Mouse (Mus musculus) bone marrow, adult 2 months (tissue): Measurements from ENCODE around the gene Optc. TPM values are rescaled to one million over a fixed set of nuclear protein-coding genes. Genes with fewer than 3 reads are reported as not detected.

ENCODE experiments used
- H3K27ac ChIP-seq: fragments of 200-500 bp; 2 replicates; pipeline ENCODE4 v1.5.1; 2012; ENCODE audit warnings: low read depth, mild to moderate bottlenecking, control low read depth, inconsistent platforms, low read length; ENCODE audit not compliant: control insufficient read depth, poor library complexity, insufficient read depth
- H3K4me1 ChIP-seq: fragments of 200-500 bp; 2 replicates; pipeline ENCODE4 v1.6.1; 2011; ENCODE audit warnings: low read length; ENCODE audit not compliant: control insufficient read depth, insufficient read depth
- H3K4me3 ChIP-seq: fragments of 200-500 bp; replicated peaks from 2 replicates; pipeline ENCODE3; 2011; ENCODE audit warnings: mild to moderate bottlenecking, low read depth, low read length, control low read depth; ENCODE audit not compliant: control insufficient read depth
- CTCF ChIP-seq: fragments of 200-500 bp; IDR thresholded peaks from 2 replicates; pipeline ENCODE4 v1.5.1; 2011; ENCODE audit warnings: low read length, control low read depth; ENCODE audit not compliant: control insufficient read depth, insufficient read depth
- POLR2A ChIP-seq: fragments of 200-500 bp; IDR thresholded peaks from 2 replicates; pipeline ENCODE4 v1.6.1; 2011; ENCODE audit warnings: low read depth, mild to moderate bottlenecking, control low read depth, low read length, borderline replicate concordance; ENCODE audit not compliant: control insufficient read depth
- WGBS: fragments of 180-500 bp; shearing (Covaris S2); methylation state at CpG from one replicate; pipeline ENCODE4 v1.1.7; 2018; 5-methylcytosine and 5-hydroxymethylcytosine counted together
- polyA plus RNA-seq: library from polyadenylated mRNA; stranded (reverse); fragments of >200 nt; gene quantifications from 2 replicates; pipeline ENCODE4 v1.2.4, GENCODE M21; 2011; ENCODE audit warnings: low replicate concordance; ENCODE audit not compliant: missing spikeins, insufficient read depth, insufficient read length

Optc gene
- polyA plus RNA-seq, 1 experiment, result not detected

DNA sequence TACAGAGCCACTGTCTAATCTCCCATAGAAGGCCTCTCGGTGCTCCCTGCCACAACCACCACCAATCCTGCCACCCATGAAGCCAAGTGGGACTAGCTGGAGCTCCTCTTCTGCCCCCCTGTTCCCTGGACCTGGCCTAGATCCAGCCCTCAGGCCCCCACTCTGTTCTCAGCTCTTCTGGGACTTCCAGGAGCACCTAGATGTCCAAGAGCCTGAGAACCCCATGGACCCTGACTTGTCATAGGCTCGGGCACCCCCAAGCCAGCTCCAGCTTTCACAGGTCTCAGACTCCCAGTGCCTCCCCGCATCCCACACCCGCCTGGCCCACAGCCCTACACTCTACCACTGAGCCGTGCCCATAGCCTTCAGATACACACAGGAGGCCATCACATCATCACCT, 15.3 kb upstream of the Optc start:
- H3K27ac ChIP-seq, result no peak overlapping the region
- H3K4me3 ChIP-seq, result no peak overlapping the region
- TF ChIP-seq CTCF (no peak), POLR2A (no peak)
- no peaks in the 10 kb centered on the region for H3K4me1 ChIP-seq
- WGBS, result 78% methylated on average over 5 of the region's 5 CpGs

DNA sequence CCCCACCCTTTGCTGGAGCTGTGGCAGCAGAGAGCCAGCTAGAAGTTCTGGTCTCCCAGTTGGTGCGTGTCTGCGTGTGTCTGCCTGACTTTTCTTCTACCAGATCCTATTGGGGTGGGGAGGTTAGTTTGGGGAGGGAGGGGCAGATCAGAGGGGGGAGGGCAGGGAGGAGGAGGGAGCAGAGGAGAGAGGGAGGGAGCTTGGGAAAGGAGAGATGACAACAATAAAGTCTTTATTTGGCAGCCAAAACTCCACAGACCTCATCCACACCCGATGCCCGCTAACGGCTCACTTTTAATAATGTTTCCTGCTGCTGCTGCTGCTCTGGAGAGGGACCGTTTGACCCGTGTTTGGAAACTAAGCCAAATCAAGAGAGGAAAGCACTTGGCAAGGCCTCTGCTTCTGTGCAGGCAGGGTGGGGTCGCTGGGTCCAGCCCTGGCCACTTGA, 13.5 kb upstream of the Optc start, which contains the start of gene Prelp:
Gene Prelp, minus strand, starts transcription at position 111 of the 448 bp plus-strand sequence.
- no peak within 1 kb of the TSS for H3K27ac ChIP-seq
- no peak for TF ChIP-seq POLR2A
- TF ChIP-seq CTCF, result no peak
- H3K4me3 ChIP-seq, result no peak within 1 kb of the TSS
- WGBS, result 35% methylated on average over 8 of the region's 8 CpGs
- H3K4me1 ChIP-seq, result no peaks in the 10 kb centered on the region

DNA sequence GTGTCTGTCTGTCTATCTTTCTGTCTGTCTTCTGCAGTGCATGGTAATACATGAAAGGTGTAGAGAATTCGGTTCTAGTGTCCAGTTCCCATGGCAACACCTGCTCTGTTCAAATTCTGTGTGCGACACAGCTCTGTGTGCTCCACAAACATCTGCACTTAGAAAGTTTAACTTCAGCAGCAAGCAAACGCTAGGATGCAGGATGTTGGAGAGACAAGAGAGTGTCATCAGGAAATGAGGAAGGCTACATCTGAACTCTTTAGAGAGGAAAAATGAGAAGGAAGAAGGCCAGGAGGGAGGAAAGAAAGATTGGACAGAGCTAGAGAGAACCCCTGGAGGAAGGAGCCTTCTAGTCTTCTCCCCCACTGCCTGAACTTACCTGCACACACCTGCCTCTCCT, 13.1 kb upstream of the Optc start:
- H3K27ac ChIP-seq, result no peak overlapping the region
- no peak for TF ChIP-seq POLR2A
- TF ChIP-seq CTCF, result no peak
- 47% methylated on average over 3 of the region's 3 CpGs for WGBS
- H3K4me3 ChIP-seq, result no peak overlapping the region
- no peaks in the 10 kb centered on the region for H3K4me1 ChIP-seq

DNA sequence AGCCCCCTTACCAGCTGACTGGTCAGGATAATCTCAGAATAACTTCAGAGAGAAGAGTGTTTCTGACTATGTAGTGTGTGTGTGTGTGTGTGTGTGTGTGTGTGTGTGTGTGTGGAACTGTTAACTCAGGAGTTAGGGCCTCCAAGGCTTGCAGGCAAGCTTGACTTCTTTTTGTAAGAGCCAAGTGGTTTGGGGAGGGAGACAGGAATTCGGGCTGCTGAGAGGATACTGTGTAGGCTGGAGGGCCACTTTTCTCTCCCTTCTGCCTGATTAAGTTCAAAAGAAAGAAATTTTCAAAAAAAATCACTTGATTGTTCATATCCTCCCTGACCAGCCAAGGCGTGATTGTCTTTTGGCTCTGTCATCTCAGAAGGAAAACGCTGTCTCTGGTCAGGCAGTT, 12.6 kb upstream of the Optc start:
- H3K4me1 ChIP-seq, result no peaks in the 10 kb centered on the region
- H3K27ac ChIP-seq, result no peak overlapping the region
- TF ChIP-seq CTCF, result no peak
- no peak for TF ChIP-seq POLR2A
- H3K4me3 ChIP-seq, result no peak overlapping the region
- 68% methylated on average over 3 of the region's 3 CpGs for WGBS

DNA sequence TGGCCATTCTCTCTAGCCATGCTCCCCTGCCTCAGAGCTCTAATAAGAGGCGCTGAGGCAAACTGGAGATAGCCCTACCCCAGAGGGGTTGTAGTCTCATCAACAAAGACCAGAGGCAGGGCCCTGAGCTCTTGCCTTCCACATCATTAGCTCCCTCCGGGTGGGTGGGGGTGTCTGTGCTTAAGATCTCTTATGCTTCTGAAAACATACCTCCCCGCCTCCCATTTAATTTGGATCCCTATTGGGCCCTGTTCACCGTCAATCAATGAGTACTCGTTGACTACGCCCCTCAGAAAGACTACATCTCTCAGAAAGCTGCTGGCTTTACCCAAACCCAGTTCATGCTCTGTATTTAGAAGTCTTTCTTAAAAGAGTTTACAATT, 10.3 kb upstream of the Optc start:
- no peak overlapping the region for H3K27ac ChIP-seq
- H3K4me1 ChIP-seq, result no peaks in the 10 kb centered on the region
- TF ChIP-seq POLR2A (no peak), CTCF (no peak)
- WGBS, result 79% methylated on average over 6 of the region's 6 CpGs
- no peak overlapping the region for H3K4me3 ChIP-seq

DNA sequence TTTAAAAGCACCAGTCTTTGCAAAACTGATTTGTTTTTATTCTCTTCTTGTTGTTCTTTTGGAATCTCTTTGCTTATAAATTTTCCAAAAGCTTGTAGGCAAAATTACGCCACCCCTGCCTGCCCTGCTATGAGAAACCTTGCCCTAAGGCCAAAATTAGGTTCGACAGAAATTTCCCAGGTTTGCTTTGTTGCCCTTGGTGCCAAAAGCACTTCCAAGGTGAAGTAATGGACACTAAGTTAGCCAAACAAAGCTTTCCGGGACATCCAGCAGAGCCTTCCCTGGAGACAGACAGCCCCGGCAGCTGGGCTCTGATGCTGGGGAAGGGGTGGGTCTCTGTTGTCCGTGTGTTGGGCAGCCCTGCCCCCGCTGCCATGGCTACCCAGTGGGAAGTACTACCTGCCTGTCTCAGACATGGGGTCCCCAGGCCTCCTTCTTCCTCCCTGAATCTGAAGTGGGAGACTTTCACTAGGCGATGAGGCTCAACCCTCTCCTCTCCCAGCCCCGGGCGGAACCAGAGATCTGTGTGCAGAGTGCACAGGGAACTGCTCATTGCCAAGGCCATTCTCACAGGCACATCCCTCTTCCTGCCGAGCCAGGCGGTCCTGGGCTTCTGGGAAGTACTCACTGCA, 9.8 kb upstream of the Optc start:
- Histone ChIP-seq H3K4me1 (no peaks in the 10 kb centered on the region), H3K4me3 (no peak overlapping the region), H3K27ac (no peak overlapping the region; the same call in 1 of the 2 replicates)
- WGBS, result 67% methylated on average over 11 of the region's 11 CpGs
- TF ChIP-seq CTCF (no peak), POLR2A (no peak)

DNA sequence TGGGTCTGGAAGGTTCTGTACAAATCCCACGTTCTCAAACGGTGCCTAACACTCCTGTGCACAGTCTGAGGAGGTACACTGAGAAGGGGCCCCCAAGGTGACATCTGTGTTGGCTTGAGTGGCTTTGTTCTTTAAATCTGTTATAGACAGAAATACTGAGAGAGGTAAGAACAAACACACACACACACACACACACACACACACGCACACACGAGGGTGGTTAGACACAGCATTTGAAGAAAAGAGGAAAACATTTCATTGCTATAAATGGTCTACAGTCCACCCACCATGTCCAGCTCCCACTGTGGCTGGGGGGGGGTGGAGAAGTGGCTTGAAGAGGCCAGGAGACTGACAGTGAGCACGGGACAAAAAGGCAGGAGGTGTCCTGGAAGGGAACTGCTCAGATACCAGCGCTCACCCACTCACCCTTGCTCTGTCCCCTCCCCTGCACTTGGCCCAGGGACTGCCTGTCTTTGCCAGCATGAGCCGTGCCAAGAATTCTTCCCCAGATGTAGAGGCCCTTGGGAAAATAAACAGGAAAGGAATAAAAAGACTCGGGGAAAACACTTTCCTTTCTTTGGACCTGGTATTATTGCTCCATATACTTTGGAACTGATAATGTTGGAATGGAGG, 8.0 kb upstream of the Optc start:
- Histone ChIP-seq H3K4me1 (no peaks in the 10 kb centered on the region), H3K27ac (no peak overlapping the region), H3K4me3 (no peak overlapping the region)
- 53% methylated on average over 8 of the region's 8 CpGs for whole genome bisulfite sequencing
- no peak for TF ChIP-seq CTCF
- TF ChIP-seq POLR2A, result no peak

DNA sequence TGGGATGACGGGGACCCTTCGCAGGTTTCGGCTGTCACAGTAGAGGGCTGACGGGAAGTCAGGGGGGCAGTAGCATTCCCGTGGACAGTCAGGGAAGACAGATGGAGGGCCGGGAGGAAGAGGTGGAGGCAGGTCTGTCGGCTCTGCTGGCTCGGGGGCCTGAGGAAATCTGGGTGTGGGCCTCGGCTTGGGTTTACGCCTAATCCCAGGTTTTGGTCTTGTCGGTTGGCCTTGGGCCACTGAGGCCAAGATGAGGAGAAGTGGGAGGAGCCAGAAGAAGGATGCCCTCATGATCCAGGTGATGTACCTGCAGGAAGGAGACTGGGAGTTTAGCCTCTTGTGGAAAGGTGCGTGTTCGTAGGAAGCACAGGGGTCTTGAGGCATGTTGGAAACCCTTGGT, 7.3 kb upstream of the Optc start:
- 85% methylated on average over 13 of the region's 13 CpGs for WGBS

More for the DNA sequence above, 7.3 kb upstream of the Optc start:
- no peak overlapping the region for H3K27ac ChIP-seq
- H3K4me1 ChIP-seq, result no peaks in the 10 kb centered on the region
- H3K4me3 ChIP-seq, result no peak overlapping the region
- TF ChIP-seq POLR2A, result no peak
- no peak for TF ChIP-seq CTCF
